Mouse (Mus musculus) thymus, adult 2 months (tissue): Measurements from ENCODE around the gene Tll1.

Source experiments
- CTCF ChIP-seq: fragments of 200-500 bp; IDR thresholded peaks from 2 replicates; pipeline ENCODE4 v1.5.1; 2012; ENCODE audit warnings: mild to moderate bottlenecking, control low read depth, low read length, moderate library complexity, borderline replicate concordance; ENCODE audit not compliant: control insufficient read depth, poor library complexity, insufficient read depth; ENCODE audit errors: extremely low read depth
- POLR2A ChIP-seq: fragments of 200-500 bp; IDR thresholded peaks from 2 replicates; pipeline ENCODE4 v1.6.1; 2012; ENCODE audit warnings: mild to moderate bottlenecking, low read length, control low read depth, moderate library complexity; ENCODE audit not compliant: control insufficient read depth, poor library complexity, insufficient read depth; ENCODE audit errors: extremely low read depth

DNA sequence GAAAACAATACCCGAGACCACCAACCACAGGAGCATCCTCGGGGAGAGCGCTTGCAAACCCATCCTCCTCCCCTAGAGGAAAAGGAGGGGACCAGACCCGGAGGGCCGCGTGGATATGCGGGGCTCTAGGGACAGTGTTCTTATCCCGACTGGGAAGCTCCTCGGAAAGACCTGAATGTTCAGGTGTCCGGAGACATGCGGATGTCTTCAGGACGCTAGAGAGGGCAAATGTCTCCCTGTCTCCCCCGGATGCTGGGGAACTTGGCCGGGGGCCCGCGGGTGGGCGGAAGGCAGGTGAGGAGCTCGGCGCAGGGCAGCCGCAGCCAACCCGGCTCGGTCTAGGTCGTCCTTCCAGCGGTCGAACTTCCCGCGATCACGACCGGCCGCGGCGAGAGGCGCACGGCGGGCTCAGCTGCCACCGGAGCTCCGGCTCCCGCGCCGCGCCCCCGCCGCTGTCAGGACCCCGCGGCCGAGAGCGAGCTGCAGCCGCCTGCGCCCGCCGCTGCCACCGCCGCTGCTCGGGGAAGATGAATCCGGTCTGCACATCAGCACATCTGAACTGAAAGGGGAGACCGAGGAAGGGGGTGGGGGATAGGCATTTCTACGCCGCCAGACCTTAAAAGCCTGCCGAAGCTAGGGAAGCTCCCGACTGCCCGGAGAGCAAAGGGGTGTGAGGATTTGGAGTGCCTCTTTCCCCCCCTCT, 599 bp downstream of the Tll1 start:
- TF ChIP-seq CTCF (no peak), POLR2A (no peak)
